Mouse (Mus musculus) myocyte (in vitro differentiated cells): ENCODE measurements at regions not wholly inside any gene's neighbourhood (a gene's known extent, or its start where the extent isn't known, plus 50 kb on each side); places are given as distances from the start of the nearest gene placed in this dataset.

Experiments
- MAX ChIP-seq: IDR thresholded peaks from one replicate; pipeline ENCODE4 v1.6.1; 2011; ENCODE audit warnings: low read depth, mild to moderate bottlenecking, control low read depth
- MYOD1 ChIP-seq, 3 experiments: IDR thresholded peaks; one replicate each; pipeline ENCODE4 v1.6.1; 2011; ENCODE audit warnings: control low read depth in 2 of 3, low read depth in 2 of 3, mild to moderate bottlenecking in 2 of 3, moderate library complexity in 1 of 3; ENCODE audit not compliant: insufficient read length in 2 of 3, control insufficient read depth in 1 of 3
- MYOG ChIP-seq, 3 experiments: IDR thresholded peaks; one replicate each; pipeline ENCODE4 v1.6.1; 2011; ENCODE audit warnings: control low read depth in 2 of 3, low read depth in 2 of 3, mild to moderate bottlenecking in 2 of 3; ENCODE audit not compliant: insufficient read length in 2 of 3, control insufficient read depth in 1 of 3, insufficient read depth in 1 of 3
- POLR2A ChIP-seq: IDR thresholded peaks from one replicate; pipeline ENCODE4 v1.6.1; 2011; ENCODE audit warnings: low read depth, mild to moderate bottlenecking, control low read depth, moderate library complexity; ENCODE audit not compliant: insufficient read length

- TF ChIP-seq POLR2A (no peak), MYOD1 (IDR thresholded peaks at IDR 0.05; ENCODE audit: control insufficient read depth in 1 of 3, insufficient read length in 2 of 3, low read depth in 2 of 3) (no peak), MAX (no peak), MYOG (IDR thresholded peaks at IDR 0.05; ENCODE audit: control insufficient read depth in 1 of 3, insufficient read depth in 1 of 3, insufficient read length in 2 of 3, low read depth in 2 of 3) (no peak)
Measured at GRCm38 (mm10) chr19:59995557-59995956, 52.1 kb upstream of the Rab11fip2 start.
